Mouse (Mus musculus): ENCODE measurements around the gene Comp.

Gene Comp

GRCm38 (mm10) chr8:70397611-70398563 lies 24.5 kb downstream of the Comp start:
- DNase-seq (ENCODE audit: low spot score in 2 of 2) = no peak

- DNase-seq (ENCODE audit: low spot score in 2 of 2) = no peak
Observed at GRCm38 (mm10) chr8:70404212-70404611, 30.9 kb downstream of the Comp start.

GRCm38 (mm10) chr8:70405189-70405588 lies 31.8 kb downstream of the Comp start:
- DNase-seq (ENCODE audit: low spot score in 2 of 2) = no peak

- DNase-seq (ENCODE audit: low spot score in 2 of 2) = no peak
Observed at GRCm38 (mm10) chr8:70406427-70407069, 33.2 kb downstream of the Comp start.

- DNase-seq (ENCODE audit: low spot score in 2 of 2) = no peak
Observed at GRCm38 (mm10) chr8:70408301-70408700, 34.9 kb downstream of the Comp start.

GRCm38 (mm10) chr8:70409019-70409418 lies 35.7 kb downstream of the Comp start:
- DNase-seq (ENCODE audit: low spot score in 2 of 2) = no peak

- no peak for DNase-seq (ENCODE audit: low spot score in 2 of 2)
Observed at GRCm38 (mm10) chr8:70409455-70409871, 36.1 kb downstream of the Comp start.

GRCm38 (mm10) chr8:70410281-70410680 lies 36.9 kb downstream of the Comp start:
- DNase-seq (ENCODE audit: low spot score in 2 of 2) = no peak

GRCm38 (mm10) chr8:70414310-70414946 lies 41.1 kb downstream of the Comp start:
- peak in 1 of 2 experiments; percentile 18 for DNase-seq (ENCODE audit: low spot score in 2 of 2)

GRCm38 (mm10) chr8:70415540-70416451 lies 42.4 kb downstream of the Comp start:
- DNase-seq (ENCODE audit: low spot score in 2 of 2) = no peak

- no peak for DNase-seq (ENCODE audit: low spot score in 2 of 2)
Observed at GRCm38 (mm10) chr8:70416941-70417340, 43.6 kb downstream of the Comp start.

- DNase-seq (ENCODE audit: low spot score in 2 of 2) = no peak
Observed at GRCm38 (mm10) chr8:70417914-70418313, 44.6 kb downstream of the Comp start.

- DNase-seq (ENCODE audit: low spot score in 2 of 2) = no peak
Observed at GRCm38 (mm10) chr8:70418954-70419353, 45.6 kb downstream of the Comp start.

GRCm38 (mm10) chr8:70419879-70420643 lies 46.7 kb downstream of the Comp start:
- DNase-seq (ENCODE audit: low spot score in 2 of 2) = no peak

- DNase-seq (ENCODE audit: low spot score in 2 of 2) = no peak
Observed at GRCm38 (mm10) chr8:70421349-70422104, 48.2 kb downstream of the Comp start.

- DNase-seq (ENCODE audit: low spot score in 2 of 2) = no peak
Observed at GRCm38 (mm10) chr8:70422722-70423121, 49.4 kb downstream of the Comp start.

GRCm38 (mm10) chr8:70426300-70426907 lies 53.0 kb downstream of the Comp start:
- DNase-seq (ENCODE audit: low spot score in 2 of 2) = peak; percentile 34 to 41

GRCm38 (mm10) chr8:70431213-70431612 lies 57.9 kb downstream of the Comp start:
- DNase-seq (ENCODE audit: low spot score in 2 of 2) = no peak
